Mouse (Mus musculus) forebrain, postnatal 0 days (tissue): ENCODE measurements around the gene Tex36. TPM values are rescaled to one million over a fixed set of nuclear protein-coding genes. Genes with fewer than 3 reads are reported as not detected.

Source experiments
- ATAC-seq: fragments of 200-750 bp; cut with Nextera tagmentation; 2 replicates; pipeline ENCODE4 v1.8.0; 2017; ENCODE audit warnings: mild to moderate bottlenecking, moderate library complexity
- DNase-seq: peaks from one replicate; pipeline ENCODE4 v3.0.0-alpha.2; 2015
- H3K27ac ChIP-seq: fragments of 300-500 bp; sonication (generic); 2 replicates; pipeline ENCODE4 v1.5.1; 2014; ENCODE audit warnings: low read depth, mild to moderate bottlenecking, antibody characterized with exemption, low read length, moderate library complexity, mixed read lengths
- H3K27me3 ChIP-seq: fragments of 300-500 bp; sonication (generic); 2 replicates; pipeline ENCODE4 v1.6.1; 2014; ENCODE audit warnings: mild to moderate bottlenecking, low read length, mixed read lengths; ENCODE audit not compliant: insufficient read depth
- H3K36me3 ChIP-seq: fragments of 300-500 bp; sonication (generic); 2 replicates; pipeline ENCODE4 v1.6.1; 2014; ENCODE audit warnings: mild to moderate bottlenecking, moderate library complexity; ENCODE audit not compliant: insufficient read depth
- H3K4me1 ChIP-seq: fragments of 300-500 bp; sonication (generic); 2 replicates; pipeline ENCODE4 v1.6.1; 2014; ENCODE audit warnings: antibody characterized with exemption; ENCODE audit not compliant: insufficient read depth
- H3K4me2 ChIP-seq: fragments of 300-500 bp; sonication (generic); 2 replicates; pipeline ENCODE4 v1.6.1; 2014; ENCODE audit warnings: low read depth, mild to moderate bottlenecking, moderate library complexity
- H3K4me3 ChIP-seq: fragments of 300-500 bp; sonication (generic); 2 replicates; pipeline ENCODE4 v1.5.1; 2014; ENCODE audit warnings: low read depth, low read length, mixed read lengths
- H3K9ac ChIP-seq: fragments of 300-500 bp; sonication (generic); 2 replicates; pipeline ENCODE4 v1.6.1; 2014; ENCODE audit warnings: mild to moderate bottlenecking
- H3K9me3 ChIP-seq: fragments of 300-500 bp; sonication (generic); 2 replicates; pipeline ENCODE4 v1.6.1; 2016; ENCODE audit warnings: low read length
- CTCF ChIP-seq: sonication (generic); IDR thresholded peaks from 2 replicates; pipeline ENCODE4 v1.5.1; 2016; ENCODE audit warnings: antibody characterized with exemption, control low read depth, low read depth
- WGBS: fragments of 180-500 bp; shearing (Covaris S2); extraction: QIAGEN DNeasy Blood & Tissue Kit; methylation state at CpG from one replicate; pipeline ENCODE4 v1.1.7; 2014; 5-methylcytosine and 5-hydroxymethylcytosine counted together
- polyA plus RNA-seq: library from polyadenylated mRNA; unstranded; fragments of >200 nt; fragmentation: Nextera tagmentation; extraction: Ambion mirVana; gene quantifications from 2 replicates; pipeline ENCODE4 v1.2.1, GENCODE M21; 2015
- total RNA-seq: library from RNA; depleted of rRNA; stranded (reverse); fragments of >200 nt; gene quantifications from 2 replicates; pipeline ENCODE4 v1.2.3, GENCODE M21; 2014

The Tex36 gene
- total and polyA plus RNA-seq, 2 experiments from 2014 or later, result 0.16 TPM; not detected in 1

- DNase-seq, result peak; percentile 79
- Histone ChIP-seq H3K4me3 (no peak overlapping the region), H3K9ac (no peak overlapping the region), H3K27ac (peak overlapping the region; percentile 58; the same call in 1 of the 2 replicates), H3K36me3 (no peaks in the 10 kb centered on the region), H3K4me2 (peak overlapping the region; percentile 18), H3K4me1 (peaks cover 15% of the 10 kb centered on the region), H3K9me3 (no peaks in the 10 kb centered on the region), H3K27me3 (no peaks in the 10 kb centered on the region)
- ATAC-seq, result peak; percentile 78
- WGBS, result 32% methylated on average over 8 of the region's 8 CpGs
- TF ChIP-seq CTCF, result no peak
These were observed 7.6 kb upstream of the Tex36 start for GRCm38 (mm10) chr7:133609585-133609984.

GRCm38 (mm10) chr7:133608631-133609340, 6.8 kb upstream of the Tex36 start:
- DNase-seq, result peak; percentile 60
- peak overlapping the region; percentile 18 for H3K4me2 ChIP-seq
- no peaks in the 10 kb centered on the region for H3K9me3 ChIP-seq
- no peaks in the 10 kb centered on the region for H3K36me3 ChIP-seq
- H3K4me3 ChIP-seq, result no peak overlapping the region
- no peak for TF ChIP-seq CTCF
- H3K27ac ChIP-seq, result peak overlapping the region; percentile 58
- peaks cover 15% of the 10 kb centered on the region for H3K4me1 ChIP-seq
- 20% methylated on average over 13 of the region's 13 CpGs for WGBS
- no peak overlapping the region for H3K9ac ChIP-seq
- ATAC-seq, result peak; percentile 35; the same call in 1 of the 2 replicates
- no peaks in the 10 kb centered on the region for H3K27me3 ChIP-seq

GRCm38 (mm10) chr7:133607883-133608575, 6.1 kb upstream of the Tex36 start:
- DNase-seq (peak; percentile 40), ATAC-seq (0 out of 2 replicates have a peak, but pooled peaks have one; percentile 12)
- Histone ChIP-seq H3K4me1 (peaks cover 15% of the 10 kb centered on the region), H3K4me2 (peak overlapping the region; percentile 18; the same call in 1 of the 2 replicates), H3K36me3 (no peaks in the 10 kb centered on the region), H3K27ac (peak overlapping the region; percentile 58), H3K4me3 (no peak overlapping the region), H3K9ac (no peak overlapping the region), H3K9me3 (no peaks in the 10 kb centered on the region), H3K27me3 (no peaks in the 10 kb centered on the region)
- TF ChIP-seq CTCF, result no peak
- 33% methylated on average over 13 of the region's 13 CpGs for WGBS

GRCm38 (mm10) chr7:133607331-133607730, 5.4 kb upstream of the Tex36 start:
- H3K4me3 ChIP-seq, result no peak overlapping the region
- H3K4me1 ChIP-seq, result peaks cover 15% of the 10 kb centered on the region
- 46% methylated on average over 5 of the region's 5 CpGs for WGBS
- no peak overlapping the region for H3K4me2 ChIP-seq
- TF ChIP-seq CTCF, result no peak
- DNase-seq (no peak), ATAC-seq (no peak)
- H3K9ac ChIP-seq, result no peak overlapping the region
- H3K27ac ChIP-seq, result no peak overlapping the region
- no peaks in the 10 kb centered on the region for H3K27me3 ChIP-seq
- H3K9me3 ChIP-seq, result no peaks in the 10 kb centered on the region
- no peaks in the 10 kb centered on the region for H3K36me3 ChIP-seq

GRCm38 (mm10) chr7:133604427-133605081, 2.6 kb upstream of the Tex36 start:
- DNase-seq, result no peak
- Histone ChIP-seq H3K36me3 (no peaks in the 10 kb centered on the region), H3K9me3 (no peaks in the 10 kb centered on the region), H3K4me2 (no peak overlapping the region), H3K4me3 (no peak overlapping the region), H3K9ac (no peak overlapping the region), H3K27ac (no peak overlapping the region), H3K27me3 (no peaks in the 10 kb centered on the region), H3K4me1 (peaks cover 11% of the 10 kb centered on the region)
- no peak for ATAC-seq
- no peak for TF ChIP-seq CTCF
- 83% methylated on average over 13 of the region's 13 CpGs for WGBS

GRCm38 (mm10) chr7:133603156-133603555, 1.2 kb upstream of the Tex36 start:
- H3K4me1 ChIP-seq, result peaks cover 4% of the 10 kb centered on the region
- H3K9me3 ChIP-seq, result no peaks in the 10 kb centered on the region
- H3K27me3 ChIP-seq, result no peaks in the 10 kb centered on the region
- no peak overlapping the region for H3K9ac ChIP-seq
- no peak overlapping the region for H3K27ac ChIP-seq
- H3K4me2 ChIP-seq, result no peak overlapping the region
- WGBS, result 78% methylated on average over 2 of the region's 2 CpGs
- ATAC-seq (no peak), DNase-seq (no peak)
- no peak for TF ChIP-seq CTCF
- no peak overlapping the region for H3K4me3 ChIP-seq
- no peaks in the 10 kb centered on the region for H3K36me3 ChIP-seq
